Mouse (Mus musculus) lung, embryonic 15.5 days (tissue): ENCODE measurements around the gene Relch. TPM values are rescaled to one million over a fixed set of nuclear protein-coding genes. Genes with fewer than 3 reads are reported as not detected.
A peak's percentile ranks its signal among the peaks of the same experiment; 100 is the strongest.
"Not testable (repeated sequence)": the region's sequence is repeated elsewhere in the genome, so short reads cannot be mapped to it uniquely, and the experiment has no call there.

Experiments used
- ATAC-seq: fragments of 200-750 bp; cut with Nextera tagmentation; 2 replicates; pipeline ENCODE4 v1.8.0; 2017; ENCODE audit warnings: moderate number of reproducible peaks, borderline replicate concordance; ENCODE audit not compliant: low FRiP score, low TSS enrichment; ENCODE audit errors: extremely low read depth
- H3K27ac ChIP-seq: fragments of 300-500 bp; sonication (generic); 2 replicates; pipeline ENCODE4 v1.5.1; 2015; ENCODE audit warnings: moderate library complexity, mild to moderate bottlenecking, inconsistent platforms
- H3K27me3 ChIP-seq: fragments of 300-500 bp; sonication (generic); 2 replicates; pipeline ENCODE4 v1.6.1; 2015; ENCODE audit warnings: inconsistent platforms
- H3K36me3 ChIP-seq: fragments of 300-500 bp; sonication (generic); 2 replicates; pipeline ENCODE4 v1.6.1; 2015; ENCODE audit warnings: inconsistent platforms
- H3K4me1 ChIP-seq: fragments of 300-500 bp; sonication (generic); 2 replicates; pipeline ENCODE4 v1.6.1; 2015; ENCODE audit warnings: inconsistent platforms
- H3K4me2 ChIP-seq: fragments of 300-500 bp; sonication (generic); 2 replicates; pipeline ENCODE4 v1.6.1; 2015; ENCODE audit warnings: inconsistent platforms, mild to moderate bottlenecking, moderate library complexity
- H3K4me3 ChIP-seq: fragments of 300-500 bp; sonication (generic); 2 replicates; pipeline ENCODE4 v1.5.1; 2015; ENCODE audit warnings: mild to moderate bottlenecking, inconsistent platforms
- H3K9ac ChIP-seq: fragments of 300-500 bp; sonication (generic); 2 replicates; pipeline ENCODE4 v1.6.1; 2015; ENCODE audit warnings: inconsistent platforms
- H3K9me3 ChIP-seq: fragments of 300-500 bp; sonication (generic); 2 replicates; pipeline ENCODE4 v1.6.1; 2016; ENCODE audit warnings: inconsistent platforms
- WGBS: fragments of 180-500 bp; shearing (Covaris S2); methylation state at CpG from one replicate; pipeline ENCODE4 v1.1.7; 2015; 5-methylcytosine and 5-hydroxymethylcytosine counted together
- polyA plus RNA-seq: library from polyadenylated mRNA; unstranded; fragments of >200 nt; fragmentation: Nextera tagmentation; extraction: Ambion mirVana; gene quantifications from 2 replicates; pipeline ENCODE4 v1.2.1, GENCODE M21; 2015

Gene Relch
- polyA plus RNA-seq, 1 experiment from 2014 or later = 24.0 TPM

GRCm38 (mm10) chr1:105746858-105747596 is 83.4 kb downstream of the Relch start:
- no peaks in the 10 kb centered on the region for H3K9me3 ChIP-seq
- 86% methylated on average over 5 of the region's 5 CpGs for WGBS
- no peak for ATAC-seq
- no peak overlapping the region for H3K4me2 ChIP-seq
- H3K9ac ChIP-seq = no peak overlapping the region
- peaks cover 37% of the 10 kb centered on the region for H3K36me3 ChIP-seq
- no peak overlapping the region for H3K27ac ChIP-seq
- H3K27me3 ChIP-seq = no peaks in the 10 kb centered on the region
- H3K4me3 ChIP-seq = no peak overlapping the region
- no peaks in the 10 kb centered on the region for H3K4me1 ChIP-seq

- H3K4me3 ChIP-seq = no peak overlapping the region
- no peaks in the 10 kb centered on the region for H3K27me3 ChIP-seq
- no peaks in the 10 kb centered on the region for H3K9me3 ChIP-seq
- peaks cover 43% of the 10 kb centered on the region for H3K36me3 ChIP-seq
- H3K4me1 ChIP-seq = no peaks in the 10 kb centered on the region
- WGBS = 95% methylated on average over 4 of the region's 4 CpGs
- H3K27ac ChIP-seq = no peak overlapping the region
- no peak overlapping the region for H3K4me2 ChIP-seq
- no peak overlapping the region for H3K9ac ChIP-seq
- no peak for ATAC-seq
These were observed 84.6 kb downstream of the Relch start for GRCm38 (mm10) chr1:105748091-105748799.

- Histone ChIP-seq H3K9ac (no peak overlapping the region), H3K4me3 (no peak overlapping the region), H3K4me2 (no peak overlapping the region), H3K36me3 (peaks cover 29% of the 10 kb centered on the region), H3K9me3 (no peaks in the 10 kb centered on the region), H3K27ac (no peak overlapping the region), H3K4me1 (no peaks in the 10 kb centered on the region), H3K27me3 (no peaks in the 10 kb centered on the region)
- no peak for ATAC-seq
- 74% methylated on average over 4 of the region's 4 CpGs for WGBS
These were observed 88.5 kb downstream of the Relch start for GRCm38 (mm10) chr1:105752196-105752595.

- 93% methylated on average over 1 of the region's 1 CpGs for WGBS
- peaks cover 24% of the 10 kb centered on the region for H3K36me3 ChIP-seq
These were observed 89.3 kb downstream of the Relch start for GRCm38 (mm10) chr1:105752944-105753343.

GRCm38 (mm10) chr1:105758798-105759197 is 95.1 kb downstream of the Relch start:
- WGBS = 77% methylated on average over 4 of the region's 4 CpGs
- Histone ChIP-seq H3K9ac (no peak overlapping the region), H3K27ac (no peak overlapping the region), H3K4me3 (no peak overlapping the region), H3K4me2 (no peak overlapping the region), H3K36me3 (no peaks in the 10 kb centered on the region), H3K9me3 (peaks cover 3% of the 10 kb centered on the region; the same call in 1 of the 2 replicates), H3K27me3 (no peaks in the 10 kb centered on the region), H3K4me1 (no peaks in the 10 kb centered on the region)
- no peak for ATAC-seq

More at GRCm38 (mm10) chr1:105752944-105753343, 89.3 kb downstream of the Relch start:
- no peak overlapping the region for H3K9ac ChIP-seq
- no peaks in the 10 kb centered on the region for H3K27me3 ChIP-seq
- ATAC-seq = no peak
- no peak overlapping the region for H3K27ac ChIP-seq
- H3K9me3 ChIP-seq = no peaks in the 10 kb centered on the region
- no peak overlapping the region for H3K4me2 ChIP-seq
- no peak overlapping the region for H3K4me3 ChIP-seq
- no peaks in the 10 kb centered on the region for H3K4me1 ChIP-seq

- Histone ChIP-seq H3K27ac (no peak overlapping the region), H3K4me1 (no peaks in the 10 kb centered on the region), H3K27me3 (no peaks in the 10 kb centered on the region), H3K9ac (no peak overlapping the region), H3K4me2 (no peak overlapping the region), H3K9me3 (peaks cover 3% of the 10 kb centered on the region; the same call in 1 of the 2 replicates), H3K36me3 (no peaks in the 10 kb centered on the region), H3K4me3 (no peak overlapping the region)
- no peak for ATAC-seq
- 68% methylated on average over 3 of the region's 3 CpGs for WGBS
These were observed 95.9 kb downstream of the Relch start for GRCm38 (mm10) chr1:105759422-105760165.

DNA sequence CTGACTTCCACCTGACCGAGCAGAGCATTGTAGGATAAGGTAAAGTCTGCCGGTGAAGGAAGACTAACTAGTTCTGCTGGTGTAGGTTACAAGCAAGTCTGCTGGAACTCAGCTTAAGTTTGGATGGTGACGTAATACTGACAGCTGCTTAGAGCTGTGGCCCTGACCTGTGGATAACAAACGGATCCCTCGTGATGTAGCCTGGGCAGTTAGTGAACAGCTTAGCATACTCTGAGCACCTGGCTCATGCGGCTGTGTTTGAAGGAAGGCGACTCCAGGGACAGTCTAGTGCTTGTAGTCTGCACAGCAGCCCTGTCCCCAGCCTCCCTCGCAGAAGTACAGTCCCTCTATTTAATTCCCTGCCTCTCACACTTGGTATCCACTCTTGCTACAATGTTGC is 101.9 kb downstream of the Relch start:
- Histone ChIP-seq H3K9ac (no peak overlapping the region), H3K4me3 (no peak overlapping the region), H3K4me1 (no peaks in the 10 kb centered on the region), H3K36me3 (no peaks in the 10 kb centered on the region), H3K4me2 (no peak overlapping the region), H3K27me3 (no peaks in the 10 kb centered on the region), H3K27ac (no peak overlapping the region), H3K9me3 (peaks cover 3% of the 10 kb centered on the region; the same call in 1 of the 2 replicates)
- WGBS = 67% methylated on average over 8 of the region's 8 CpGs
- ATAC-seq = no peak

- not testable (repeated sequence) for ATAC-seq
- 75% methylated on average over 9 of the region's 9 CpGs for WGBS
These were observed 102.4 kb downstream of the Relch start for GRCm38 (mm10) chr1:105766099-105766498.

GRCm38 (mm10) chr1:105768397-105768796 is 104.7 kb downstream of the Relch start:
- 76% methylated on average over 2 of the region's 2 CpGs for WGBS
- H3K4me2 ChIP-seq = no peak overlapping the region
- no peak overlapping the region for H3K27ac ChIP-seq
- no peak for ATAC-seq
- no peak overlapping the region for H3K4me3 ChIP-seq
- H3K9ac ChIP-seq = no peak overlapping the region
- H3K4me1 ChIP-seq = no peaks in the 10 kb centered on the region
- H3K36me3 ChIP-seq = no peaks in the 10 kb centered on the region
- no peaks in the 10 kb centered on the region; the same call in 1 of the 2 replicates for H3K9me3 ChIP-seq
- H3K27me3 ChIP-seq = no peaks in the 10 kb centered on the region

More at GRCm38 (mm10) chr1:105766099-105766498, 102.4 kb downstream of the Relch start:
- not testable (repeated sequence) for H3K9me3 ChIP-seq, H3K9ac ChIP-seq, H3K36me3 ChIP-seq, H3K4me2 ChIP-seq, H3K4me1 ChIP-seq, H3K27me3 ChIP-seq, H3K27ac ChIP-seq, H3K4me3 ChIP-seq

DNA sequence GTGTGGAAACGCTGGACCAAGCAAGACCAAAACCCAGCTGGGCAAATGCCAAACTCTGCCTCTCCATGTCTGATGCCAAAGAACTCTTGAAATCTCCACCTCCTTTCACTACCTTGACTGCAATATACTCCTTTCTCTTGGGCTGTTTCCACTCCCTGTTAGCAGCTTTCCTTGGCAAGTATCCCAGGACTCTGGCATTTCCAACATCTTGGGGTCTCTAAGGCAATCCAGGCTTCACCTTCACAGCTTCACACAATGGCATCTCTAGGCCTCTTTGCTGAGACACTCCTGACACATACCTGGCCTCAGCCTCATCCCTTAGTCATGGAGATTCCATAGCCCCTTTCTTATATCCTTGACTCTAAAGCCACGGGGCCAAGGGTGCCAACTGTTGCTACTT is 107.0 kb downstream of the Relch start:
- Histone ChIP-seq H3K4me2 (no peak overlapping the region), H3K36me3 (no peaks in the 10 kb centered on the region), H3K4me3 (no peak overlapping the region), H3K9me3 (no peaks in the 10 kb centered on the region), H3K9ac (no peak overlapping the region), H3K4me1 (no peaks in the 10 kb centered on the region), H3K27me3 (no peaks in the 10 kb centered on the region), H3K27ac (no peak overlapping the region)
- WGBS = 54% methylated on average over 2 of the region's 2 CpGs
- ATAC-seq = no peak

DNA sequence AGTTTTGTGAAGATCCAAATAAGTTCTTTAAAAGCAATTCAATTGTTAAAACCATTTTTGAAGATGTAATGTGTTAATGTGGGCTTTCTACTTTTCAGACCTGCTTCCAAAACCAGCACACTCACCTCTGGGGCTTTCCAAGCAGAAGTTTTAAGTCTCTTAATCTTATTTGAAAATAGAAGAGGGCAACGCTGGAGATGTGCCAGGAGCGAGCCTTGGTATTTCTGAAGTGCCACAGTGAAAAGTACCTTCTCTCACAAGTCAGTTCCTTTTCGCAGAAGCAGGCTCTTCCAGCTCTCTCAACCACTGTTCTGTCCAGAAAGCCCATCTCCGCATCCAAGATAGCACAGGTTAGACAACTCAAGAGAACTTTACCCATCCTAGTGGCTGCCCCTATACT is 112.8 kb downstream of the Relch start:
- Histone ChIP-seq H3K27ac (no peak overlapping the region), H3K36me3 (no peaks in the 10 kb centered on the region), H3K4me2 (no peak overlapping the region), H3K9ac (no peak overlapping the region), H3K9me3 (no peaks in the 10 kb centered on the region), H3K27me3 (peaks cover 16% of the 10 kb centered on the region), H3K4me3 (no peak overlapping the region), H3K4me1 (peaks cover 6% of the 10 kb centered on the region)
- ATAC-seq = no peak
- 55% methylated on average over 4 of the region's 4 CpGs for WGBS

GRCm38 (mm10) chr1:105780079-105780456 is 116.4 kb downstream of the Relch start:
- H3K9me3 ChIP-seq = no peaks in the 10 kb centered on the region
- peak overlapping the region; percentile 92 for H3K4me2 ChIP-seq
- H3K9ac ChIP-seq = 0 out of 2 replicates have a peak overlapping the region, but pooled peaks have one; percentile 39
- H3K27ac ChIP-seq = no peak overlapping the region
- 27% methylated on average over 12 of the region's 12 CpGs for WGBS
- H3K4me3 ChIP-seq = peak overlapping the region; percentile 55
- ATAC-seq = no peak
- H3K36me3 ChIP-seq = no peaks in the 10 kb centered on the region
- H3K4me1 ChIP-seq = peaks cover 18% of the 10 kb centered on the region
- H3K27me3 ChIP-seq = peaks cover 18% of the 10 kb centered on the region
